Mouse (Mus musculus) ES-E14 (cell line): ENCODE data around the gene Ntf3. TPM values are rescaled to one million over a fixed set of nuclear protein-coding genes. Genes with fewer than 3 reads are reported as not detected.

Source experiments
- DNase-seq: peaks from one replicate; pipeline ENCODE4 v3.0.0-alpha.2; 2013; ENCODE audit warnings: low read depth, low spot score
- H3K27ac ChIP-seq: 2 replicates; pipeline ENCODE4 v1.5.1; 2012; ENCODE audit warnings: low read depth, mild to moderate bottlenecking, low read length, moderate library complexity, mixed read lengths; ENCODE audit not compliant: poor library complexity, insufficient read depth, severe bottlenecking
- H3K36me3 ChIP-seq: 2 replicates; pipeline ENCODE4 v1.6.1; 2012; ENCODE audit warnings: mild to moderate bottlenecking, low read length, moderate library complexity, mixed read lengths; ENCODE audit not compliant: control insufficient read depth, poor library complexity, insufficient read depth, severe bottlenecking
- H3K4me1 ChIP-seq, 2 experiments: fragments of 150-350 bp in 1 of 2; sonication (generic) in 1 of 2; 2 replicates each; pipeline ENCODE4 v1.6.1; 2012; ENCODE audit warnings: low read length in 2 of 2, mild to moderate bottlenecking in 1 of 2, mixed read lengths in 1 of 2; ENCODE audit not compliant: control insufficient read depth in 2 of 2, insufficient read depth in 2 of 2, poor library complexity in 1 of 2
- H3K4me3 ChIP-seq, 2 experiments: fragments of 150-350 bp in 1 of 2; sonication (generic) in 1 of 2; 2 replicates each; pipeline ENCODE4 v1.5.1; 2012; ENCODE audit warnings: low read length in 2 of 2, low read depth in 1 of 2, mild to moderate bottlenecking in 1 of 2, mixed read lengths in 1 of 2; ENCODE audit not compliant: insufficient read depth in 1 of 2, poor library complexity in 1 of 2, severe bottlenecking in 1 of 2
- H3K9ac ChIP-seq: 2 replicates; pipeline ENCODE4 v1.6.1; 2012; ENCODE audit warnings: low read depth, mild to moderate bottlenecking, low read length, mixed read lengths; ENCODE audit not compliant: poor library complexity, insufficient read depth, severe bottlenecking
- H3K9me3 ChIP-seq: fragments of 150-350 bp; sonication (generic); 2 replicates; pipeline ENCODE4 v1.6.1; 2012; ENCODE audit warnings: low read depth, mild to moderate bottlenecking, low read length; ENCODE audit not compliant: control insufficient read depth, insufficient read depth
- CHD2 ChIP-seq: IDR thresholded peaks from 2 replicates; pipeline ENCODE4 v1.6.1; 2014; ENCODE audit warnings: mild to moderate bottlenecking, low read depth, low read length, inconsistent platforms
- HCFC1 ChIP-seq: IDR thresholded peaks from 2 replicates; pipeline ENCODE4 v1.6.1; 2012; ENCODE audit warnings: low read length, inconsistent platforms, borderline replicate concordance; ENCODE audit not compliant: insufficient read depth
- MAFK ChIP-seq: IDR thresholded peaks from 2 replicates; pipeline ENCODE4 v1.6.1; 2014; ENCODE audit warnings: mild to moderate bottlenecking, low read depth, low read length, inconsistent platforms; ENCODE audit not compliant: insufficient read depth
- ZC3H11A ChIP-seq: IDR thresholded peaks from 2 replicates; pipeline ENCODE4 v1.6.1; 2012; ENCODE audit warnings: low read depth, mild to moderate bottlenecking, inconsistent platforms, low read length, borderline replicate concordance
- ZNF384 ChIP-seq: IDR thresholded peaks from 2 replicates; pipeline ENCODE4 v1.6.1; 2012; ENCODE audit warnings: low read depth, low read length, inconsistent platforms
- in situ Hi-C, 2 experiments: fragments of 600-800 bp; cut with MboI; formaldehyde crosslinking; loops; one replicate each; pipeline ENCODE4 v1.15.1; 2025; ENCODE audit warnings: low sequenced_read_pairs in 2 of 2, inconsistent platforms in 1 of 2; ENCODE audit not compliant: unreplicated experiment in 2 of 2
- total RNA-seq: library from RNA; depleted of rRNA; stranded (reverse); fragments of 300-350 nt; gene quantifications from 2 replicates; pipeline ENCODE4 v1.2.3, GENCODE M21; 2012

Gene Ntf3
- total RNA-seq, 1 experiment, result 0.54 TPM

- H3K36me3 ChIP-seq, result no peaks in the 10 kb centered on the region
- H3K9me3 ChIP-seq, result no peaks in the 10 kb centered on the region
- no peaks in the 10 kb centered on the region; a peak in 1 of 4 replicates for H3K4me1 ChIP-seq
- H3K9ac ChIP-seq, result no peak overlapping the region
- in situ Hi-C loops, result no loop called here
- TF ChIP-seq MAFK (no peak), ZNF384 (no peak), ZC3H11A (no peak), HCFC1 (no peak), CHD2 (no peak)
- no peak for DNase-seq
- H3K4me3 ChIP-seq, result no peak overlapping the region
- no peak overlapping the region for H3K27ac ChIP-seq
These were observed 74.7 kb downstream of the Ntf3 start for GRCm38 (mm10) chr6:126092026-126092425.

- DNase-seq, result no peak
- no peaks in the 10 kb centered on the region for H3K36me3 ChIP-seq
- H3K4me1 ChIP-seq, result no peaks in the 10 kb centered on the region; a peak in 1 of 4 replicates
- TF ChIP-seq MAFK (no peak), ZNF384 (no peak), ZC3H11A (no peak)
- H3K9ac ChIP-seq, result no peak overlapping the region
- H3K27ac ChIP-seq, result no peak overlapping the region
- H3K4me3 ChIP-seq, result no peak overlapping the region
- in situ Hi-C loops, result no loop called here
- no peaks in the 10 kb centered on the region for H3K9me3 ChIP-seq
These were observed 76.6 kb downstream of the Ntf3 start for GRCm38 (mm10) chr6:126090063-126090462.

- Histone ChIP-seq H3K4me1 (no peaks in the 10 kb centered on the region; a peak in 1 of 4 replicates), H3K27ac (no peak overlapping the region), H3K9me3 (no peaks in the 10 kb centered on the region), H3K9ac (no peak overlapping the region), H3K36me3 (no peaks in the 10 kb centered on the region), H3K4me3 (no peak overlapping the region)
- in situ Hi-C loops, result no loop called here
- DNase-seq, result no peak
- TF ChIP-seq CHD2 (no peak), ZC3H11A (no peak), ZNF384 (no peak), HCFC1 (no peak)
These were observed 78.0 kb downstream of the Ntf3 start for GRCm38 (mm10) chr6:126088489-126089265.

- Histone ChIP-seq H3K4me3 (no peak overlapping the region), H3K9me3 (no peaks in the 10 kb centered on the region), H3K9ac (no peak overlapping the region), H3K36me3 (no peaks in the 10 kb centered on the region), H3K27ac (no peak overlapping the region), H3K4me1 (no peaks in the 10 kb centered on the region)
- TF ChIP-seq CHD2 (no peak), ZNF384 (no peak), HCFC1 (no peak), ZC3H11A (no peak), MAFK (no peak)
- DNase-seq, result no peak
- in situ Hi-C loops, result no loop called here
These were observed 80.3 kb downstream of the Ntf3 start for GRCm38 (mm10) chr6:126086321-126086950.
